Mouse (Mus musculus): ENCODE results near the gene Odf3l1. TPM values are rescaled to one million over a fixed set of nuclear protein-coding genes. Genes with fewer than 3 reads are reported as not detected.
A peak's percentile ranks its signal among the peaks of the same experiment; 100 is the strongest.

Gene Odf3l1
- polyA plus RNA-seq, 1 experiment from 2014 or later, result 0.57 TPM

DNA sequence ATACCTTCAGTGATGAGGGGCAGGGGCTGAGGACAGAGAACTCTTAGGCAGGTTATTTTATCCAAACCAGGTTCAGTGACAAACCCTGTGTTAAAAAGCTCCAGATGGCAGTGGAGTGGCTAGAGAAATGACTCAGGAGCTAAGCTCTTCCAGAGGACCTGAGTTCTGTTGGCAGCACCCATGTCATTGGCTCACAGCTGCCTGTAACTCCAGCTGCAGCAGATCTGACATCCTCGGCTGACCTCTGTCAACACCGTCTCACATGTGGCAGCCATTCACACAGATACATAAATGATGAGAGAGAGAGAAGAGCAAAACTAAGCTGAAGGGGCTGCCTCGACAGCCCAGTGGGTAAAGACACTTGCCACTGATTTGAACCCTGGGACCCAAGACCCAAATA is 7.0 kb downstream of the Odf3l1 start:
- H3K9me3 ChIP-seq (ENCODE audit: control insufficient read depth, low read length), result no peaks in the 10 kb centered on the region
- ATAC-seq (ENCODE audit: low FRiP score, low TSS enrichment), result no peak
- H3K9ac ChIP-seq (ENCODE audit: low read length), result no peak overlapping the region

DNA sequence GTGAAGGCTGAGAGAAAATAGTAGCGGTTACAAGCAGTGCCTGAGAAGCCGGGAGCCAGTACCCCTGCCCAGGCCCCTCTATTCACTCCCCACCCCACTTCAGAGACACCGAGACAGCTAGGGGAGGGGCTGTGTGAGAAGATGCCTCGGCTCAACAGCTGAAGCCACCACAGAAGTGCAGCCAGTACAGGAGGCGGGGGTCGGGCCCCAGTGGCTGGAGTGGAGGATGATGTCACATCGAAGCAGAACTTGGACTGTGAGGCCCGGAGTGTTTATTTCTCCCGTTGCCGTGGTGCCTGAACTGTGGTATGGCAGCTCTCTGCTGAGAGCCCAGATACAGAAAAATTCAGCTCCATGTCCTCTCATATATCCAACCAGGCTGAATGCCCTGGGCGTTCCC is 12.7 kb downstream of the Odf3l1 start:
- Histone ChIP-seq H3K36me3 (ENCODE audit: control insufficient read depth, insufficient read depth, low read length) (no peaks in the 10 kb centered on the region), H3K27me3 (ENCODE audit: control insufficient read depth, insufficient read depth, low read length) (no peaks in the 10 kb centered on the region), H3K9me3 (ENCODE audit: control insufficient read depth, low read length) (no peaks in the 10 kb centered on the region), H3K4me1 (replicated peaks; ENCODE audit: control insufficient read depth, insufficient read depth) (peaks cover 5% of the 10 kb centered on the region; the same call in 1 of the 2 replicates), H3K9ac (ENCODE audit: low read length) (peak overlapping the region; percentile 35; the same call in 1 of the 2 replicates), H3K27ac (replicated peaks) (peak overlapping the region; percentile 63; the same call in 1 of the 2 replicates), H3K4me2 (replicated peaks; ENCODE audit: low read depth) (no peak overlapping the region), H3K4me3 (ENCODE audit: low read depth, low read length) (no peak overlapping the region)
- 13% methylated on average over 11 of the region's 11 CpGs for whole genome bisulfite sequencing
- peak; percentile 66 for DNase-seq (ENCODE audit: low spot score)
- ATAC-seq (ENCODE audit: low FRiP score, low TSS enrichment), result peak; percentile 87
- TF ChIP-seq EP300 (optimal IDR thresholded peaks at IDR 0.05) (no peak), CTCF (IDR thresholded peaks at IDR 0.05; ENCODE audit: low read depth) (no peak)

More for the DNA sequence above, 7.0 kb downstream of the Odf3l1 start:
- H3K4me3 ChIP-seq (ENCODE audit: low read depth, low read length), result no peak overlapping the region
- no peak for DNase-seq (ENCODE audit: low spot score)
- no peak overlapping the region for H3K27ac ChIP-seq (replicated peaks)
- 48% methylated on average over 3 of the region's 3 CpGs for WGBS
- no peaks in the 10 kb centered on the region for H3K36me3 ChIP-seq (ENCODE audit: control insufficient read depth, insufficient read depth, low read length)
- H3K4me1 ChIP-seq (replicated peaks; ENCODE audit: control insufficient read depth, insufficient read depth), result peaks cover 5% of the 10 kb centered on the region; the same call in 1 of the 2 replicates
- H3K4me2 ChIP-seq (replicated peaks; ENCODE audit: low read depth), result no peak overlapping the region
- H3K27me3 ChIP-seq (ENCODE audit: control insufficient read depth, insufficient read depth, low read length), result no peaks in the 10 kb centered on the region
- no peak for TF ChIP-seq EP300 (optimal IDR thresholded peaks at IDR 0.05)
- no peak for TF ChIP-seq CTCF (IDR thresholded peaks at IDR 0.05; ENCODE audit: low read depth)

DNA sequence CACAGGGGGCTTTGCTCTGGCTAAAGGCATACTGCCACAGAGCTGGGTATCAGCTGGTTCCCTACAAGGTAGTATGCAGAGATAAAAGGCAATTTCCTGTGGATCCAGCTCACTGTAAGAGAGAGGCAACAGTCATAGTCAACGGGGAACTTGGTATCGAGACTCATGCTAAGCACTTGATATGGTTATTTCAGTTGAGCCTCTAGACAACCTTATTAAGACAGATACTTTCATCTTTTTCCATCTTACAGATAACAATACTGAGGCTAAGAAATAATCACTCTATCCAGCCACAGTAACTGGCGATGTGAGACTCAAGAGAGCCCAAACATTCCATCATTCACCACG is 13.6 kb downstream of the Odf3l1 start:
- Histone ChIP-seq H3K36me3 (ENCODE audit: control insufficient read depth, insufficient read depth, low read length) (no peaks in the 10 kb centered on the region), H3K9ac (ENCODE audit: low read length) (no peak overlapping the region), H3K27ac (replicated peaks) (no peak overlapping the region), H3K4me3 (ENCODE audit: low read depth, low read length) (no peak overlapping the region), H3K9me3 (ENCODE audit: control insufficient read depth, low read length) (no peaks in the 10 kb centered on the region), H3K4me1 (replicated peaks; ENCODE audit: control insufficient read depth, insufficient read depth) (peaks cover 5% of the 10 kb centered on the region; the same call in 1 of the 2 replicates), H3K27me3 (ENCODE audit: control insufficient read depth, insufficient read depth, low read length) (no peaks in the 10 kb centered on the region), H3K4me2 (replicated peaks; ENCODE audit: low read depth) (no peak overlapping the region)
- WGBS, result 85% methylated on average over 4 of the region's 4 CpGs
- DNase-seq (ENCODE audit: low spot score), result no peak
- no peak for ATAC-seq (ENCODE audit: low FRiP score, low TSS enrichment)
- TF ChIP-seq CTCF (IDR thresholded peaks at IDR 0.05; ENCODE audit: low read depth) (no peak), EP300 (optimal IDR thresholded peaks at IDR 0.05) (no peak)

DNA sequence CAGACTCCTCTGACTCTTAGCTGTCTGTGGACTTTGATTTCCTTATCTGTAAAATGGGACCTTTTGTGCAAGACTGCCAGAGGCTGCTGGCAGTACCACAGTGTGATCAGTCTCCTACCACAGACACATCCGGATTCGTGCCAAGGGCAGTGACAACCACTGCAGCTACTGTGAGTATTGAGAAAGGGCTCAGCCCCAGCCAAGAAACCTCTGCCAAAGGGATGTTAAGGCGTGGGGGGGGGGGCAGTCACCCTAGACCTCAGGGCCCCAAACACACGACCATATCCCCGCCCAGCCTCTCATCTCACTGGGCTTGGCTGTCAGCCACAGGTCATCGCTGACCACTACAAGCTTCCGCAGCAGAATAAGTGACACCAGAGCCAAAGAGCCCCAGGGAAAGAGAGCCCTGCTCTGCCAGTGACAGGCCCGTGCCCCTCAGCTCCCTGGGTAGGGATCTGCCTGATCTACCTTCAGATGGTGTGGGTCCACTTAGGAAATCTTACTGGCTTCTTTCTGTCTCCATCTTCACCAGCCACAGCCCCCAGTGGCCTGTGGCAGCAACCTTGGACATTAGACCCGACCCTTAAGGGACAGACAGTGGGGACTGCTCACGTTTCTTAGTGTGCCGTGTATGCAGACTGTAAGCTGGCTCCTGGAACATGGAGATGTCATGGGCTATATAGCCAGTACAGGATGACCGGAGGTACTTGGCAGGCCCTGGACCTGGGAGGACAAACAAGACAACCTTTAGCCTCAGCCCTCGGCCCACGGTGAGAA is 14.2 kb downstream of the Odf3l1 start:
- Histone ChIP-seq H3K27ac (replicated peaks) (no peak overlapping the region), H3K9ac (ENCODE audit: low read length) (no peak overlapping the region), H3K4me1 (replicated peaks; ENCODE audit: control insufficient read depth, insufficient read depth) (peaks cover 5% of the 10 kb centered on the region; the same call in 1 of the 2 replicates), H3K36me3 (ENCODE audit: control insufficient read depth, insufficient read depth, low read length) (no peaks in the 10 kb centered on the region), H3K9me3 (ENCODE audit: control insufficient read depth, low read length) (no peaks in the 10 kb centered on the region), H3K4me2 (replicated peaks; ENCODE audit: low read depth) (no peak overlapping the region), H3K4me3 (ENCODE audit: low read depth, low read length) (no peak overlapping the region), H3K27me3 (ENCODE audit: control insufficient read depth, insufficient read depth, low read length) (no peaks in the 10 kb centered on the region)
- no peak for ATAC-seq (ENCODE audit: low FRiP score, low TSS enrichment)
- WGBS, result 64% methylated on average over 14 of the region's 14 CpGs
- DNase-seq (ENCODE audit: low spot score), result no peak
- TF ChIP-seq EP300 (optimal IDR thresholded peaks at IDR 0.05) (no peak), CTCF (IDR thresholded peaks at IDR 0.05; ENCODE audit: low read depth) (no peak)

DNA sequence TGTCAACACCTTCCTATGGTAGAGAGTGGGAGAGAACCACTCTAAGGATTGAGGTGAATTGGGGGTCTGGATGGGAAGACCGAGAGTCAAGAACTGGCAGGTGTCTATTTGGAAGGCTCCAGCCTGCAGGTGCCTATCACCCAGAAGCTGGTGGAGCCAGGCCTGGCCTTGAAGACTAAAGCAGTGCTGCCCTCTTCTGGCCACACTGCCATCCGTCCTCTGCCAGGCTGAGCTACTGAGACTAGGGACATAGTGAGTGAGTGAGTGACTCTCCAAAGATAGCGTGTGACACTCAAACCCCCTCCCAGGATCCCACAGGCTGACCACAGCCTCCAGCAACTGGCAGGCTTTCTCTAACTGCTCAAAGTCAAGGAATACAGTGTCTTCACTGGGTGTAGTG is 17.0 kb downstream of the Odf3l1 start:
- Histone ChIP-seq H3K4me2 (replicated peaks; ENCODE audit: low read depth) (no peak overlapping the region), H3K4me1 (replicated peaks; ENCODE audit: control insufficient read depth, insufficient read depth) (peaks cover 5% of the 10 kb centered on the region; the same call in 1 of the 2 replicates), H3K36me3 (ENCODE audit: control insufficient read depth, insufficient read depth, low read length) (no peaks in the 10 kb centered on the region), H3K27ac (replicated peaks) (no peak overlapping the region), H3K9me3 (ENCODE audit: control insufficient read depth, low read length) (no peaks in the 10 kb centered on the region), H3K27me3 (ENCODE audit: control insufficient read depth, insufficient read depth, low read length) (no peaks in the 10 kb centered on the region), H3K4me3 (ENCODE audit: low read depth, low read length) (no peak overlapping the region), H3K9ac (ENCODE audit: low read length) (no peak overlapping the region)
- 37% methylated on average over 3 of the region's 3 CpGs for WGBS
- ATAC-seq (ENCODE audit: low FRiP score, low TSS enrichment) (no peak), DNase-seq (ENCODE audit: low spot score) (peak; percentile 79)
- TF ChIP-seq EP300 (optimal IDR thresholded peaks at IDR 0.05) (no peak), CTCF (IDR thresholded peaks at IDR 0.05; ENCODE audit: low read depth) (peak; percentile 86)

DNA sequence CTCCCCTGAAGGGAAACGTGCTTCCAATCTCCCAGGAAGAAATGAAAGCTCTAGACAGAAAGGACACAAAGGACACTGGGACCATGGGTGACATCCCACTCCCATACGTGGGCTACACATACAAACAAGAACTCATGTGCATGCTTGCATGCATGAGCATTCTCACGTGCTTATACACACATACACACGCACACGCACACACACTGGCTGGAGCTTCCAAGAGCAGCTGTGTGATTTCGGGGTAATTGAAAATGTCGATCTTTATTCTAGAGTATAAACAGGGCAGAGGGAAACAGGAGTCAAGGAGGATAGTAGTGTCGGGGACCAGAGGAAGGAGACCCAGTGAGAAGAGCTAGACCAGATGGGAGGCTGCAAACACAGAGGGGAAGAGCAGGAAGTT is 19.8 kb downstream of the Odf3l1 start:
- H3K9me3 ChIP-seq (ENCODE audit: control insufficient read depth, low read length), result no peaks in the 10 kb centered on the region
- H3K36me3 ChIP-seq (ENCODE audit: control insufficient read depth, insufficient read depth, low read length), result no peaks in the 10 kb centered on the region
- H3K4me1 ChIP-seq (replicated peaks; ENCODE audit: control insufficient read depth, insufficient read depth), result no peaks in the 10 kb centered on the region
- no peak overlapping the region for H3K4me2 ChIP-seq (replicated peaks; ENCODE audit: low read depth)
- DNase-seq (ENCODE audit: low spot score) (no peak), ATAC-seq (ENCODE audit: low FRiP score, low TSS enrichment) (no peak)
- H3K27me3 ChIP-seq (ENCODE audit: control insufficient read depth, insufficient read depth, low read length), result no peaks in the 10 kb centered on the region
- no peak overlapping the region for H3K27ac ChIP-seq (replicated peaks)
- no peak overlapping the region for H3K4me3 ChIP-seq (ENCODE audit: low read depth, low read length)
- TF ChIP-seq CTCF (IDR thresholded peaks at IDR 0.05; ENCODE audit: low read depth) (no peak), EP300 (optimal IDR thresholded peaks at IDR 0.05) (no peak)
- no peak overlapping the region for H3K9ac ChIP-seq (ENCODE audit: low read length)
- WGBS, result 40% methylated on average over 8 of the region's 8 CpGs

Measured in stomach, postnatal 0 days (tissue).